Mouse (Mus musculus): ENCODE data around the gene Cd164. TPM values are rescaled to one million over a fixed set of nuclear protein-coding genes. Genes with fewer than 3 reads are reported as not detected.

Gene Cd164
- polyA plus RNA-seq, 1 experiment, result 177 TPM

Other genes starting within 250 kb of the Cd164 start
- gene Fig4, start 216.2 kb upstream of the Cd164 start, polyA plus RNA-seq (2012; ENCODE audit: insufficient read depth, insufficient read length, missing spikeins), result 11.8 and 12.9 TPM in 2 replicates
- not detected in 2 replicates for gene Ak9, start 215.4 kb upstream of the Cd164 start, polyA plus RNA-seq (2012; ENCODE audit: insufficient read depth, insufficient read length, missing spikeins)
- gene Zbtb24, start 69.0 kb upstream of the Cd164 start, polyA plus RNA-seq (2012; ENCODE audit: insufficient read depth, insufficient read length, missing spikeins), result 4.7 and 6.0 TPM in 2 replicates
- gene Mical1, start 43.1 kb upstream of the Cd164 start, polyA plus RNA-seq (2012; ENCODE audit: insufficient read depth, insufficient read length, missing spikeins), result 2.8 and 4.8 TPM in 2 replicates
- 9.2 and 12.3 TPM in 2 replicates for gene Smpd2, start 29.0 kb upstream of the Cd164 start, polyA plus RNA-seq (2012; ENCODE audit: insufficient read depth, insufficient read length, missing spikeins)
- 0.99 TPM in 1 of 2 replicates, not detected in the other for gene Ppil6, start 29.0 kb upstream of the Cd164 start, polyA plus RNA-seq (2012; ENCODE audit: insufficient read depth, insufficient read length, missing spikeins)
- gene Ccdc162, start 197.2 kb downstream of the Cd164 start, polyA plus RNA-seq (2012; ENCODE audit: insufficient read depth, insufficient read length, missing spikeins), result 2.0 and 3.3 TPM in 2 replicates